Mouse (Mus musculus) spleen, embryonic (tissue): ENCODE measurements at regions not wholly inside any gene's neighbourhood (a gene's known extent, or its start where the extent isn't known, plus 50 kb on each side); places are given as distances from the start of the nearest gene placed in this dataset.
"Not testable (repeated sequence)": the region's sequence is repeated elsewhere in the genome, so short reads cannot be mapped to it uniquely, and the experiment has no call there.

Experiments
- CTCF ChIA-PET: fragments of 350-600 bp; sonication (Branson Sonifier 250); formaldehyde crosslinking; loops from one replicate; lab custom pipeline; 2022; lab: Charles Lee

DNA sequence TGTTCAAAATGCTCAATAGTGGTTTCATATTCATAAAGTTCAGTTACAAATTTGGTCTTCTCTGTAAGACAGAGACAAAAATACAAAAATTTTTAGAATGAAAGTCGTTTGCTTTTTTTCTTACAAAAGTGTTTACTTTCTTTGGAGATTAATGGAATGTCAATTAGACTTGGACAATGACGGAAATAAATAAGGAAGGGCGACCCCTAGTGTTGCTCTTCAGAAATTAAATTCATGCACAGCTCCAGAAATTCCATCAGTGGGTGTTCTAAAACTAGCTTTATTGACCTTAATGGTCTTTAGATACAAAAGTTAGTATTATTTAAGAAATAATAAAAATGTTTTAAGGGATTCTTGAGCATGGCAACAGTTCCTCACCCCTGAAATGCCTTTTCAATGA is 141.8 kb upstream of the Lama2 start:
- CTCF ChIA-PET, result no interaction called here

DNA sequence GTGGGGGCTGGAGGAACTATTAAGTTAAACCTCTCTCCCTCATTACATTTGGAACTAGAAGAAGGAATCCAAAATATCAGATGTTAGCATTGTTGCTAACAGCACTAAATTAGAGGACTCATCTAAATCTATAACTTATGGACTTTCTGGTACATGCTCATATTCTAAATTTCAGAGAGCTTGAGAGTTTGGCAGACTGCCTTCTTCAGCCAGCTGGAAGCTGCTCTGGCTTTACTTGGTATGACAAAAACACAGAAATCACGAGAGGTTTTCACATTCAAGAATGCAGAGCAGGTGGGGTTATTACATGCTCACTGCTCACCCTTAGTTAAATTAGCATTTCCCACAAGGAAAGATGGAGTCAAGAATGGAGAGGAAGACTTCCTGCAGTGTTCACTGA is 182.8 kb upstream of the Lama2 start:
- CTCF ChIA-PET, result interaction anchor here (0.6 to 0.7 kb wide), 2 partner anchors 377 to 548 kb away, joined by 3 to 11 read pairs; no protein-coding TSS in a partner anchor

DNA sequence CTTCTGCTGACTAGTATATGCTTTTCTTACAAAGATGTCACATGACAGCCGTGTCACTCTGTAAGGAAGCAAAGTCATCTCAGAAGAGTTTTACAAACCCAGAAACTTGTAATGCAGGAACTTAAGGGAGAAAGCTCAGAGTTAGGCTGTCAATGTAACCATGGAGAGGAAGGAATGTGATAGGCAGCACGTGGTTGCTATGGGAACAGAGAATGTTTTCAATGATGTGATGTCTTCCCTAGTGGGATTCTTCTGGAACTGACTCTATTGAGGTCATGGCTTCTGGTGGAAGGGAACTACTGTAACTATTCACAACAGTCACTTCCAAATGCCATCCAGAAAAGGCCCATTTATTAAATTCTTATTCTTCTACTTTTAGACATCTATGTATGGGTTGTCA is 190.0 kb upstream of the Lama2 start:
- CTCF ChIA-PET, result no interaction called here

DNA sequence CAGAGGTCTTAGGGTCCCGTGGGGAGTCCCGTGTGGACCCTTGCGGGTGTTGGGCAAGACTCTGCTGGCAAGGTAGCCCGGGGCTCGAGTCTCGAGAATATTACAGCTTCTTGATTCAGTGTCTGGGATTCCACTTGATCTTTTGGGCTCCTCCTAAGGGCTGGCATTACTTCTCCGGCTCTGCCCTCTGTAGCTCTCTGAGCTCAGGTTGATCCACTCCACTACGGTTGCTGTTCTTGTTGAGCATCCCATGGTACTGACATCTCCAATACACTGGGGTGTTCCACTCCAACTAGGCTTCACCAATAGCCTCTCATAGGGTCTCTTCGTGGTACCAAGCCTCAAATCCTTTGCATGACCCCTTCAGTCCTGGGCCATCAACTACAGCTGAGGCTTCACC is 206.1 kb upstream of the Lama2 start:
- CTCF ChIA-PET, result not testable (repeated sequence)

DNA sequence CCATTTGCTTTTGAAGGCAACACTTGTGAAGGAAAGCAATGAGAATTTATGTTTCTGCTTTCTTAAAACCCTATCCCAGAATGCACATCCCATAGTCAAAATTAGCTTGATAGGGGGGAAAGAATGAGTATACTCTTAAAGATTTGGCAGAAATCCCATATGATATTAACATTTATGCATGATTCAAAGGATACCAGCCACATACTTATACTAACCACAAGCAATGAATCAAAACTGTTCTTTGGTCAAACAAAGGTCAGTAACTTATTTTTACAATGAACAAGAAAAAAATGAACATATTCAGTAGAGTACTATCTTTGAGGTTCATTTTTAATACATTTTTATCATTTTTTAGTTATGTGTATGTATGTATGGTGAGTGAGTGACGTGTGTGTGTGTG is 208.8 kb upstream of the Lama2 start:
- CTCF ChIA-PET, result no interaction called here

DNA sequence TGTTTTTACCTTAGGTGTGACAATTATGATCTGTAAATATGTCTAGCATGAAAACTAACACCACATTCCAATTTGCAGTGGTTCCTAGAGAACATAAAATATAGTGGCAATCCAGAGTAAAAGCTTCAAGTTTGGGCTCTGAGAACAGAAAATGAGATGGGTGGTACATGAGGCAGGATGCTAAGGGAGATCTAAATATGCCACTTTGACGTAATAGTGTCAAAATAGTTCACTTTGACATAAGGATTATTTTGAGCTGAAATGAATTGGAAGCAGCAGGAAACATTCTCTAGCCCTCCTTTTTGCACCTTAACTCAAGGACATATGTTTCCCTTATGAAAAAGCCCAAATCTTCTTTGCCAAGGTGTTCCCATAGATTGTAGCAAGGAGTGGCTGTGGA is 219.1 kb upstream of the Lama2 start:
- CTCF ChIA-PET, result no interaction called here

DNA sequence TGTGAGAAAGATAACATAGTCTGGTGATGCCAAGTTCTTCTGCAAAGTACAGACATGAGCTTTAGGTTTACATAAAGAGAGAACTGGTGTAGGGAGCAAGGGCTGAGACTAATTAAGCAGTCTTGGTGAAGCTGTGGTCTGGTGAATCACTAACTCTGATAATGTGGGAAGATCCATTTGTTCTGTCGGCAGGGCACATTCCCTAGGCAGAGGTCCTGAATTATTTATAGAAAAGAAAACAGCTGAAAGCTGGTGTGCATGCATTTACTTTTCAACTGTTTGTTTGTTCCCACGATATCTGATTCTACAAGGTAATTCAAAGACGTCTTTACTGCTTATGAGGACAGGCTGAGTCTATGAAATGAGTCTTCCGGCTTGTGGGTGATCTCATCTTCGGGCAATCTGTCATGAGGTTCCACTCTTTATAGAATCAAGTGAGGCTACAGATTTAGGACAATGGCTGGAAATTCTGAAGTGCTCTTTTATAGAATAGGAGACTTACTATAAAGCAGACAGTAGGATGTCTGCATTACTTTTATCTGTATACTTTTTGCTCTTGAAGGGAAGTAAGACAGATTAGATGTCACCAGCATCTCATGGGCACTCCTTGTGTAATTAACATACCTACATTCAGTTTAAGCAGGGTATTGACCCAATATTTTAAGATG is 221.6 kb upstream of the Lama2 start:
- CTCF ChIA-PET, result no interaction called here

DNA sequence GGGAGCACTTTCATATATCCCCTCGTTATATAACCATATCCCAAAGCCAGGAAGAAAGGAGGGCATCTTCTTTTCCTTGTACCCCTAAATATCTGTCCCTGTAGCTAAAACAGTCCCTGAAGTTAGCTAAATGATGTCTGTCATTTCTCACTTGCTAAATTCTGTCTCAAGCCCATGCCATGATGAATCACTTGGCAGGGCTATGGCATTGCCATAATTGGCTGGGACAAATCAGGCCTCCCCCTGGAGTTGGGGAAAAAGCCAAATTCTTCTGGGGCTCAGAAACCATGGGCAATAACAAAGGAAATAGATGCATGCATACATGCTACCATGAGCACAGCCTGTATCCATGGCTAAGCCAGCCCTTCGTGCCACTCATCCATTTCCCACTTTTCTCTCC is 223.5 kb upstream of the Lama2 start:
- CTCF ChIA-PET, result no interaction called here

DNA sequence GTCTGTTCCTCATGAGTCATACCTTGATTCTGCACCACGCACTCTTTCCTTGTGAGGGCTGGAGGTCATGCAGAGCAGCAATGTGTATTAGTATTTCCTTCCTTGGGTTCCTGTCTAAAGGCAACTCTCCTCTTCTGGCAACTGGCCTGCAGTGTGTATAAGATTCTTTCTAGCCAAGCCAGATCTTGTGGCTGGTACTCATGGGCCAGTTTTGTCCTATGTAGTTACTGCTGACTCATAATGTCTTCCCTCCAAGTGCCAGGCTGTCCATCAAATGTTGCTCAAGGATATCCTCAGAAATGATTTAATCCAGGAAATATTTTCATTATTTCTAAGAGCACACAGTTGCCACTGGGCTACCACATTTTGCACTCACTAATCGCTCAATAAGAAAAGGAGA is 211.0 kb upstream of the Ptprk start:
- CTCF ChIA-PET, result no interaction called here

DNA sequence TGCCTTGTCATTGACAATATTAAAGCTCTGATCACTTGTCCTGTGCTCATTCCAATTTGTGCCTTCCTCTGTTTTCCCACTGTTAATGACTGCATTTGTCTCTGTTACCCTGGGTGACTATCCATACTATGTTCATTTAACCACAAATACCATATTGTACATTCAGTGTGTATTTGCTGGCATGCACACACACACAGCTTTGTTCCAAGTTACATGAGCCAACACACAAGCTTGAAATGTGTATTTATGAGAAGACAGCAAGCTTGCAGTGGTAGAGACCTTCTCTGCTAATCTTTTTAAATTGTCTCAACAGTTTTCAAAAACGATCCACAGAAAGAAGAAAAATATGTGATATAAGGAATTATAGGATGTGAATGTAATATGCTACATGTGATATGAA is 193.8 kb upstream of the Ptprk start:
- CTCF ChIA-PET, result no interaction called here

DNA sequence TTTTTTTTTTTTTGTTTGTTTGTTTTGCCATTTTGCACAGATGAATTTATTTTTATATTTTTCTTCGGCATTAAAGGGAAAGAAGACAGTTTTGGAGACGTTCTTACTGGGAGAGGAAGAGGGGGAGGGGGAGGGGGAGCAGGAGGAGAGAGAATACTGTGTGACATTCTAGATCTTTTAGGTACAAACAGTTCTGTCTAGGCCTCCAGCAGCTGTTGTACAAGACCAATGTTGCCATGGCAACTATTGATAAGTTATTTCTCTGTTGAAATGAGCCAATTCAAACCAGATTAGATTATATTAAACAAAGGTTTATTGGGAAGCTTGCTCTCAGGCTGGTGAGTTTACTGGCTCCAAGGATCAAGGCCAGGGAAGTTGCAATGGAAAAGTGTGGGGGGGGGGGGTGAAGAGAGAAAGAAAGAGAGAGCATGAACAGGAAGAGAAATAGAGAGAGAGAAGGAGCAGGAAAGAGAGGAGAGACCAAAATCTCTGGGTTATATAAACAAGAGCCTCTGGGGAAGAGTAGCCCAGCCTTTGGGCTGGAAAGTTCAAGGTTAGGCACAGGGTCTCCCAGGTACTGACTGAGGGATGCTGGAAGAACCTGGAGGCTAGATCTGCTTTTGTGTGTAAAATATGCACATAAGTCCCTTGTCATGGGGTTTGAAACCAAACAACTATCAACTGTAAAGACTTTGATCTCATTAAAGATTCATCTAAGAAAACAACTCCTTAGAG is 182.7 kb upstream of the Ptprk start:
- CTCF ChIA-PET, result no interaction called here

DNA sequence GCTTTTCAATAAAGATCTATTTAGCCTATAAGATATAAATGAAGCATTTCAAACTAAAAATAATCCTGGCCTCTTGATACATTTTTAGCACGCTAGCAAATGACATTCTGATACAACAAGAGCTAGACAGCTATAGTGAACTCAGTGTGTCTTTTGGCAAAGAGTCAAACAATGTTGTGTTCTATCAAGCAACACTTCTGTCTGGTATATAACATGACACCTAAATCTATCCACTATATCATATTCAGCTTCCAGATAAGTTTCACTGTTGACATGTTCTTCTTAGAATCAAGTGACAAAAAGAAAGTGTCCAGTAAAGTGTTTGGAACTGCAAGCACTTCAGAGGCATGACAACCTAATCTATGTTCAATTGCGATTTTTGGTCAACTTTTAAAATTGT is 158.2 kb upstream of the Ptprk start:
- CTCF ChIA-PET, result no interaction called here

DNA sequence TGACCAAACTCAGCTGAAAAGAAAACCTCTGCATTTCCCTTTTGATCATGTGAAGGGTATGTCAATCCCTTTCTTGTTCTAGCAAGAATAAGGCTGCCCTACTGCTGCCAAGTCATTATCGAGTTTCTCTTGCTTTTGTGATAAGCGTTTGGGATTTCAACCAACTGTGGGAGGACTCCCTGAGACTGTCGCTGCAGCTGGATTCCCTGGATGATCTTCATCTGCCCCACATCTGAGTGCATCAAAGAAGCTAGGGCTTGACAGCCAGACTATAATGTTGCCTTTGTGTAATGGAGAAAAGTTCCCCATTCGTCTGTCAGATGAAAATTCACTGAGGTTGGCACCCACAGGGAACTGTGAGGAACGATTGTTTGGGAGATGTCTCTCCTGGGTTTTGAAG is 147.4 kb upstream of the Ptprk start:
- CTCF ChIA-PET, result no interaction called here

DNA sequence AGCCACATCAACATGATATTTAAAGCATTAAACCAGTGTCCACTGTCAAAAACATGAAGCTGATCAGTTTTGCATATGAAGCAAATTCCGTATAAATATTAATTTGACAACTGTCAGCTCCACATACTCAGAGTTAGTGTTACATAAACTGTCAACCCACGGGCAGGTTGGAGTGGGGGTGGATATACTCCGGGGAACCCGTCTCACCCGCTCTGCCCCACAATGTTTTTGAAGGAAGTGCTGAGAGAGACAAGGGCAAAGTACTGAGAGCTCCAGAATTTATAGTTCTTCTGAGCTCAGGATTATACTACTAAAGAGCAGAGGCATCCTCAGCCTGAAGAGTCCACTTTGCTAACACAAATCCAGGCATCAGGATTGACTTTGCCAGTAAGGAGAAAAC is 132.5 kb upstream of the Ptprk start:
- CTCF ChIA-PET, result no interaction called here

DNA sequence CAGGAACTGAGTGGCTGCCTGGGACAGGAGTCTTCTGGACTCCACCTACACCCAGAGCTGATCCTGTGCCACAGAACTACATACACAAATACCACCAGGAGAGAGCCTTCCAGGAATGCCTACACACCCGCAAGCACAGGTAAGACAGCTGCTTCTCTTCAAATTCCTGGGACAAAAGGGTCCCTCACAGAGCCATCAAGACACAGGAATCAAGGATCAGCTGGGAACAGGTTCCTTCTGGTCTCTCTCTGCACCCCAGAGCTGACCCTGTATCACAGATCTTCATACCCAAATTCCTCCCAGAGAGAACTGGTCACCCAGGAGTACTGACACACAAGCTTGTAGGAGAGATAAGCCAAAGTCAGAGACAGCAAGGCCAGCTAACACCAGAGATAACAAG is 125.5 kb upstream of the Ptprk start:
- CTCF ChIA-PET, result no interaction called here

DNA sequence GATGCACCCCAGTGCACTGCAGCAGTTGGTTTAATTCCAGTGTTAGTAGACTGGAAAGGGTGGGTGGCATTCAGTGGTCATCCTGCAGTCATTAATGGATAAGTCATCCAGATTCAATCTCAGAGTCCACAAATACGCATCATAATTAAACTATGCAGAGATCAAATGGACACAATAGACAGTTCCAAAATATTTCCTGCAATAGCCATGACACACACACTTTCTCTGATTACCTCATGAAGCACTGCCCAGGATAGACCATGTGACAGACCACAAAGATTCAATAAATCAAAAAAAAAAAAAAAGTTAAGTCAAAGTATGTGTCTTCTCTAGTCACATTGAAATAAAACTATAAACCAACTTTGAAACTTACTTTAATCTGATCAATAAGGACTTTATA is 106.4 kb upstream of the Ptprk start:
- CTCF ChIA-PET, result no interaction called here

DNA sequence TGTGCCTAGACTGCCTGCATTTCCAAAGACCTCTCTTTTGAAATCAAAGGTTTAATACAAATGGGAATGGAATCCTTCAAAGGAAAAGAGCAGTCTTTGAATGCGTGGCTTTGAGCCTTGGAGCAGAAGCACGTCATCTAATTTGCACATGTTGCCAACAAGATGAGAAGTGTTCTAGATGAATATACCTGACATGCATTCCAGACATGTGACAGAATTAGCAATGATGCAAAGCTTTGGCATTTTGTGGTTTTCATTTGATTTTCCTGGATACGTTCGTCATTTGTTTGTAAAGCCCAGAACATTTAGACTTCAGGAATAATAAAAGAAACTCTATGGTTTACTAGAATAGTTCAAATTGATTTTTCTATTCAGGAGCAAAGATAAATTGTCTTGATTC is 90.6 kb upstream of the Ptprk start:
- CTCF ChIA-PET, result no interaction called here

DNA sequence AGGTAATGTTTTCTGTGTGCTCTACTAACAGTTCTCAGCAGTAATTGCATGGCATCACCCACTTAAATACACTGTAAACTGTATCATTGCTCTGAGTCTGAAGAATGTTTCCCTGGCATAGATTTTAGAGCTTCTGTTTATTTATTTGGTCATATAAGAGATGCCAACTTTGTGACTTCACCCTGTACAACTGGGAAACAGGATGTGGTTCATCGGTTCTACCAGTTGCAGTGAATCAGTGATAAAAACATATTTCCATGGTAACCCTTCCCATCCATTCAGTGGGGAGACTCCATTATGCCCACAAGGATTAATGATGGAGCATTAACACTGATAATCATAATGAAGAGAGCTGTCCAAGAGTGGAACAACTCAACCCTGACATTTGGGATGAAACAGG is 89.6 kb upstream of the Ptprk start:
- CTCF ChIA-PET, result no interaction called here

DNA sequence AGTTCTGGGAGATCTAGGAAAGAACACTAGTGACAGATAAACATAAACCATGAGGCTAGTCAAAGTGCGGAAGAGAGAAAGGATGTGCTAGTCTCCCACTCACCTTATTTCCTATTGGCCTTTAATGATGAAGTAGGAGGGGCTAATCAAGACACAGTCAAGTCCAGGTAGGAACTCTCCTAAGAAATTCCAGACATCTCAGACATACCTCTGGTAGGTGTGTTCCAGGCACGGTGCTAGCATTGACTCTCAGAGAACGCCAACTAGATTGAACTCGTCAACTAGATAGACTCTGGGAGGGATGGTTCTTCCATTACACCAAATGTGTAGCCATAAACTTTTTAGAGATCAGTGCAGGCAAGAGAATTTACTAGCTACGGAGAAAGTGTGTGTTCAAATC is 87.6 kb upstream of the Ptprk start:
- CTCF ChIA-PET, result no interaction called here

DNA sequence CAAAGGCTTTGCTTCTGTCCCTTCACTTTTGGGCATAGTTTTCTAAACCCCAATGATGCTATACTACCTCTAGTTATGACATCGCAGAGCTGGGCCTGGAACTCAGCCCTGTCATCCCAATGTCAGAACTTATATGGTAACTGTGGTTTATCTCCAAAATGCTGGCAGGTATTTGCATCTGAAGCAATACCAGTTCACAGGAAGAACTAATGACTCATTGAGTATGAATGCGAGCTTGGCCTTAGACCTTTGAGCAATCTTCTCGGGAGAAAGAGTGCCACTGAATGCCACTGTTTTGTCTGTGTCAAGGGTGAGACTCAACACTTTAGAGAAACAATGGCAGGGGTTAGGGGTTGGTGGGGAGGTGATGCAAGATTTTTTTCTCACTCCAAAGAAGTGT is 86.6 kb upstream of the Ptprk start:
- CTCF ChIA-PET, result no interaction called here

DNA sequence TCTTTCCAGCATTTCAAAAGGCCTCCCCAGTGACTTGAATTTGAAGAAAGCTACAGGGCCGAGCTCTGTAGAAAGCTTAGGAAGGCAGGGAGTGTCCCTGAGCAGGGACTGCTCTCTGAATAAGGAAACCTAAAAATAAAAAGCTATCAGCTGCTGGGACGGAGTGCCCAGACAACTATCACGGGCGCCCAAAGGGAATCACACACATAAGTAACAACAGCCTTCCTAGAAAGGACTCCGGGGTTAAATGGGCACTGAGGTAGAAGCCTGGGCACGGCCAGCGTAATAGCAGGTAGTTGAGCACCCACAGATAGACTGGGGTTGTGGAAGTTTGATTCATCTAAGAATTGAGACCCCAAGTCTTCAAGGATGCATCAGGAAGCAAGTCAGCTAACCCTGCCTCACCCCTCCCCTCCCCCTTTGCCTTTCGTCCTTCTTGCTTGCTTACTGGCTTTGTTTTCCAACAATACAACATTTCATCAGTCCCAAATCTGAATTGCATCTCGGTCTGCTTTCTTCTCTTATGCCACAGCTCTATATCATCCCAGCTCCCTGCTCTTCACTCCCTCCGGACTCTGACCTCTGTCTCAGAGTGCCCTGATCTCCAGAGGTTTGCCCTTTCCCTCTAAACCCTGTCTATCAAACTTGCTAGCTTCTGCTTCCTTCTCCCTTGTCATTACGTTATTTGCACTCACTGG is 84.1 kb upstream of the Ptprk start:
- CTCF ChIA-PET, result no interaction called here

DNA sequence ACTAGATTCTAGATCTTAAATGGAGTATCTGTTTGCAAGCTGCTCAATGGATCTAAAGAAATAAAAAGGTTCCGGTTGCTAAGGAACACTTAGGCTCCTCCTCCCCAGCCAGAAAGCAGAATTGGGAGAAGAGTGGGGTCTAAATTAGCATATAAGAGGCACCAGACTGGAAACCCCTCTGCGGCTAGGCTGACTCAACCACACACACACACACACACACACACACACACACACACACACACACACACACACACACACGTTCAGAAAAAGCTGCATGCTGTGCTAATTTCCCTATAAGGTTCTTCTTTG is 83.6 kb upstream of the Ptprk start:
- CTCF ChIA-PET, result no interaction called here

DNA sequence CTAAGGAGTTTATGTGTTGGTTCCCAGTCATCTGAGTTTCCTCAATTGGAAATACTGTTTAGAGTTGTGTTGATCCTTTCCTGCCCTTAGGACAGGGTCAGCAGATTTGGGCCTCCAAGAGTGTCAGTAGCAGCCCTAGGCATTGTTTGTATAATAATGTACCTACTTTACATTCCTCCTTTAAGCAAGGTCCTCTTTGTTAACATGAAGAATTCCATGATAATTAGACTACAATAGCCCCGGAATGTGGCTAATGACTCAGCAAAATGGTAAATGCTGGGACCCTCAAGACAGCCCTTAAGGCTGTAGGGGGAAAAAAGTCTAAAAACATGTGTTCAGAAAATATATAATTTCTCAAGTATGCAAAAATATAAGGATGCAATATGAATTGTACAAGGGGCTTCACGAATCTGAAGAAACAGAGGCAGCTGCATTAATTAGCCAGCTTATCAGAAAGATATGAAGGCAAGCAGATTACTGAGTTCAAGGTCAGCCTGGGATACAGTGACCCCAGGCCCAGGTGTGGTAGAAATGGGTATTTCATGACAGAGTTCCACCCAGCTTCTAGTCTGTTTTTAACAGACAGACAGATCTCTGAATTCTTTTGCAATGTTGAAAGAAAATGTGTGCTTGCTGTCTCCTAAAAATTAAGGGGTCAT is 80.1 kb upstream of the Ptprk start:
- CTCF ChIA-PET, result no interaction called here
